Mouse (Mus musculus) induced T-regulatory cell, adult 2 months (primary cell): Measurements from ENCODE around the gene Nptn.
"Not testable (repeated sequence)": the region's sequence is repeated elsewhere in the genome, so short reads cannot be mapped to it uniquely, and the experiment has no call there.

ENCODE experiments used
- DNase-seq: peaks from one replicate; pipeline ENCODE4 v3.0.0-alpha.2; 2012; ENCODE audit warnings: low read depth

Nptn gene

GRCm38 (mm10) chr9:58560211-58560610 is 21.8 kb upstream of the Nptn start:
- no peak for DNase-seq

GRCm38 (mm10) chr9:58565945-58566344 is 16.1 kb upstream of the Nptn start:
- DNase-seq = not testable (repeated sequence)

- DNase-seq = peak; percentile 75
Measured at GRCm38 (mm10) chr9:58567682-58568081, 14.4 kb upstream of the Nptn start.

GRCm38 (mm10) chr9:58571001-58571400 is 11.0 kb upstream of the Nptn start:
- no peak for DNase-seq

GRCm38 (mm10) chr9:58578669-58579068 is 3.4 kb upstream of the Nptn start:
- DNase-seq = peak; percentile 83

- DNase-seq = peak; percentile 84
Measured at GRCm38 (mm10) chr9:58580453-58581195, 1.4 kb upstream of the Nptn start.

GRCm38 (mm10) chr9:58581283-58581930 is 633 bp upstream of the Nptn start:
- peak; percentile 65 for DNase-seq

GRCm38 (mm10) chr9:58582581-58583266 is 684 bp downstream of the Nptn start:
- DNase-seq = no peak

GRCm38 (mm10) chr9:58583267-58583641 is 1.2 kb downstream of the Nptn start:
- peak; percentile 67 for DNase-seq

GRCm38 (mm10) chr9:58584323-58584722 is 2.3 kb downstream of the Nptn start:
- DNase-seq = no peak

- DNase-seq = no peak
Measured at GRCm38 (mm10) chr9:58588657-58589056, 6.6 kb downstream of the Nptn start.

- no peak for DNase-seq
Measured at GRCm38 (mm10) chr9:58595313-58595712, 13.3 kb downstream of the Nptn start.

GRCm38 (mm10) chr9:58613790-58614189 is 31.8 kb downstream of the Nptn start:
- no peak for DNase-seq

- peak; percentile 15 for DNase-seq
Measured at GRCm38 (mm10) chr9:58615064-58615938, 33.3 kb downstream of the Nptn start.

- no peak for DNase-seq
Measured at GRCm38 (mm10) chr9:58623009-58623408, 41.0 kb downstream of the Nptn start.

GRCm38 (mm10) chr9:58627197-58627596 is 45.2 kb downstream of the Nptn start:
- DNase-seq = peak; percentile 29

- DNase-seq = no peak
Measured at GRCm38 (mm10) chr9:58630441-58630840, 48.4 kb downstream of the Nptn start.

- no peak for DNase-seq
Measured at GRCm38 (mm10) chr9:58648406-58649264, 66.6 kb downstream of the Nptn start.

- DNase-seq = peak; percentile 22
Measured at GRCm38 (mm10) chr9:58649265-58649626, 67.2 kb downstream of the Nptn start.

GRCm38 (mm10) chr9:58651993-58652392 is 70.0 kb downstream of the Nptn start:
- peak; percentile 86 for DNase-seq

- no peak for DNase-seq
Measured at GRCm38 (mm10) chr9:58654494-58654893, 72.5 kb downstream of the Nptn start.
